Mouse (Mus musculus) olfactory bulb, adult 2 months (tissue): ENCODE results near the gene Pstpip1. TPM values are rescaled to one million over a fixed set of nuclear protein-coding genes. Genes with fewer than 3 reads are reported as not detected.
A peak's percentile ranks its signal among the peaks of the same experiment; 100 is the strongest.

Source experiments
- H3K27ac ChIP-seq: fragments of 200-500 bp; 2 replicates; pipeline ENCODE4 v1.5.1; 2012; ENCODE audit warnings: low read depth, low read length; ENCODE audit not compliant: insufficient read depth
- H3K4me1 ChIP-seq: fragments of 200-500 bp; 2 replicates; pipeline ENCODE4 v1.6.1; 2012; ENCODE audit warnings: low read length; ENCODE audit not compliant: control insufficient read depth, insufficient read depth
- H3K4me3 ChIP-seq: fragments of 200-500 bp; 2 replicates; pipeline ENCODE4 v1.5.1; 2012; ENCODE audit warnings: mild to moderate bottlenecking, low read depth, low read length, moderate library complexity; ENCODE audit not compliant: insufficient read depth
- CTCF ChIP-seq: fragments of 200-500 bp; IDR thresholded peaks from 2 replicates; pipeline ENCODE4 v1.5.1; 2012; ENCODE audit warnings: low read depth, mild to moderate bottlenecking, low read length, moderate library complexity; ENCODE audit not compliant: insufficient read depth
- POLR2A ChIP-seq: fragments of 200-500 bp; IDR thresholded peaks from 2 replicates; pipeline ENCODE4 v1.6.1; 2012; ENCODE audit warnings: mild to moderate bottlenecking, low read depth, low read length, moderate library complexity; ENCODE audit not compliant: insufficient read depth
- WGBS: fragments of 180-500 bp; shearing (Covaris S2); methylation state at CpG from one replicate; pipeline ENCODE4 v1.1.7; 2018; 5-methylcytosine and 5-hydroxymethylcytosine counted together
- polyA plus RNA-seq: library from polyadenylated mRNA; stranded (reverse); fragments of >200 nt; gene quantifications from 2 replicates; pipeline ENCODE4 v1.2.4, GENCODE M21; 2012; ENCODE audit warnings: low replicate concordance; ENCODE audit not compliant: missing spikeins, insufficient read depth, insufficient read length

Gene Pstpip1
- polyA plus RNA-seq, 1 experiment = not detected

GRCm38 (mm10) chr9:56072861-56073260 is 16.9 kb upstream of the Pstpip1 start:
- 85% methylated on average over 2 of the region's 2 CpGs for WGBS
- TF ChIP-seq CTCF (no peak), POLR2A (no peak)
- Histone ChIP-seq H3K27ac (no peak overlapping the region), H3K4me3 (no peak overlapping the region), H3K4me1 (no peaks in the 10 kb centered on the region)

- no peaks in the 10 kb centered on the region for H3K4me1 ChIP-seq
- WGBS = 83% methylated on average over 12 of the region's 12 CpGs
These were observed 14.9 kb upstream of the Pstpip1 start for GRCm38 (mm10) chr9:56074863-56075262.

GRCm38 (mm10) chr9:56075264-56075663 is 14.5 kb upstream of the Pstpip1 start:
- H3K4me1 ChIP-seq = no peaks in the 10 kb centered on the region
- TF ChIP-seq POLR2A (no peak), CTCF (0 out of 2 replicates have a peak, but pooled peaks have one; percentile 7)
- WGBS = 15% methylated on average over 4 of the region's 4 CpGs
- peak overlapping the region; percentile 46; the same call in 1 of the 2 replicates for H3K27ac ChIP-seq
- H3K4me3 ChIP-seq = no peak overlapping the region

More at GRCm38 (mm10) chr9:56074863-56075262, 14.9 kb upstream of the Pstpip1 start:
- H3K27ac ChIP-seq = no peak overlapping the region
- TF ChIP-seq CTCF (no peak), POLR2A (no peak)
- no peak overlapping the region for H3K4me3 ChIP-seq

GRCm38 (mm10) chr9:56075901-56076620 is 13.7 kb upstream of the Pstpip1 start:
- no peaks in the 10 kb centered on the region for H3K4me1 ChIP-seq
- peak overlapping the region; percentile 46 for H3K27ac ChIP-seq
- 52% methylated on average over 7 of the region's 7 CpGs for WGBS
- TF ChIP-seq CTCF (no peak), POLR2A (no peak)
- H3K4me3 ChIP-seq = no peak overlapping the region

GRCm38 (mm10) chr9:56079587-56079986 is 10.2 kb upstream of the Pstpip1 start:
- Histone ChIP-seq H3K4me3 (no peak overlapping the region), H3K4me1 (no peaks in the 10 kb centered on the region), H3K27ac (no peak overlapping the region)
- WGBS = 93% methylated on average over 5 of the region's 5 CpGs
- TF ChIP-seq POLR2A = no peak
- TF ChIP-seq CTCF = no peak

- peaks cover 8% of the 10 kb centered on the region for H3K4me1 ChIP-seq
- no peak overlapping the region for H3K4me3 ChIP-seq
- 77% methylated on average over 5 of the region's 5 CpGs for WGBS
- H3K27ac ChIP-seq = no peak overlapping the region
- no peak for TF ChIP-seq CTCF
- TF ChIP-seq POLR2A = no peak
These were observed 3.2 kb upstream of the Pstpip1 start for GRCm38 (mm10) chr9:56086524-56086923.

- H3K4me3 ChIP-seq = no peak overlapping the region
- H3K4me1 ChIP-seq = peaks cover 8% of the 10 kb centered on the region
- H3K27ac ChIP-seq = no peak overlapping the region
- no peak for TF ChIP-seq POLR2A
- no peak for TF ChIP-seq CTCF
- 89% methylated on average over 5 of the region's 5 CpGs for WGBS
These were observed 924 bp downstream of the Pstpip1 start for GRCm38 (mm10) chr9:56090546-56091225.

GRCm38 (mm10) chr9:56092102-56092501 is 2.3 kb downstream of the Pstpip1 start:
- 64% methylated on average over 2 of the region's 2 CpGs for WGBS
- Histone ChIP-seq H3K27ac (no peak overlapping the region), H3K4me1 (peaks cover 8% of the 10 kb centered on the region), H3K4me3 (no peak overlapping the region)
- TF ChIP-seq POLR2A (no peak), CTCF (no peak)

- TF ChIP-seq POLR2A (no peak), CTCF (no peak)
- no peaks in the 10 kb centered on the region for H3K4me1 ChIP-seq
- H3K27ac ChIP-seq = no peak overlapping the region
- H3K4me3 ChIP-seq = no peak overlapping the region
- WGBS = 87% methylated on average over 4 of the region's 4 CpGs
These were observed 8.0 kb downstream of the Pstpip1 start for GRCm38 (mm10) chr9:56097584-56098298.
